Comparison of ENCODE assay signal across 9 mouse cellular contexts in the genomic region with DNA sequence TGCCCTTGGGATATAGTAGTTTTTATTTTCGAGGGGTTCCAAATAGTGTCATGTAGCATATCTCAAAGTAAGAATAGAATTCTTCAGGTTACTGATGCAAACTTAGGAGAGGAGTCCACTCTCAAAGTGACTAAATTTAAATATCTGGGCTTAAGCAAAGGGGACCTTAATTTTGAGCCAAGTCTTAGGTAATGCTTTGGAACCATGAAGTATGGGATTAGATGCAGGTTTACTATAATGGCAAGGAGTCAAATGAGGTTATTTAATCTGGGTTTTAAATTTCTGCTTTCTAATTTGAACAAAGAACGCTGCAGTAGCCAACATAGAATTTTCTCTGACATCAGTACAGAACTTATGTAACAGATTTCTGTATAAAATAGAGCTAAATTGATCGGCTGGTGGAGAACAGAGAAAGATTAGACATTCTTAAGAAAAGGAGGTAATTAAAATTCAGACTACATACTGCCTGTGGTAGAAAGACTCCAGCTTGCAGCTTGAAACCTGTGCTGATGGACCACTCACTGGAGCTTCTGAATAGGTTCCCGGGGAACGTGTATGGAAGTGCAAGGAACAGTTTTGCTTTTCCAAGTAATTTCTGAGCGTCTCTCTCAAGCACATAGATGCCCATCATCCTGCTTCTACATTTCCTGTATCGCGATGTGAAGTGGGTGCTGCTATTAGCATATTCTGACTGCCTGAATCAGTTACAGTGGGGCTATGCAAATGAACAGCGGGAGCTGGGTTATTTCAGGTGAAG.
DNase-seq lines count a peak whose midpoint lies in the region; ATAC-seq lines count a peak whose summit lies in the region.
"Had no signal": no experiment of that assay in that cellular context is flagged by ENCODE, and none has a peak within 500 bp of the region (broad histone marks: within the 10 kb centered on the region; RNA-seq: fewer than 3 reads in every experiment).

No protein-coding gene starts in this region.

- no peak for ATAC-seq in heart, embryonic 11.5 days (replicated peaks; ENCODE audit: insufficient number of reproducible peaks, low FRiP score, low TSS enrichment)
- ATAC-seq in forebrain, embryonic 13.5 days, result peak; percentile 91
- ATAC-seq in midbrain, embryonic 16.5 days, result peak; percentile 68

- no peak overlapping the region for H3K27ac ChIP-seq in heart, embryonic 11.5 days (ENCODE audit: low read depth, low read length)
- H3K27ac ChIP-seq in forebrain, embryonic 13.5 days, result peak overlapping the region; percentile 65; the same call in 1 of the 2 replicates
- peak overlapping the region; percentile 5; the same call in 1 of the 2 replicates for H3K27ac ChIP-seq in midbrain, embryonic 16.5 days (ENCODE audit: low read length)
- H3K27ac ChIP-seq: liver, embryonic 15.5 days had no signal

- no peaks in the 10 kb centered on the region for H3K36me3 ChIP-seq in heart, embryonic 11.5 days (ENCODE audit: control insufficient read depth, insufficient read depth, low read length)
- H3K36me3 ChIP-seq in forebrain, embryonic 13.5 days (ENCODE audit: poor library complexity, severe bottlenecking), result no peaks in the 10 kb centered on the region
- H3K36me3 ChIP-seq in midbrain, embryonic 16.5 days (ENCODE audit: control insufficient read depth, insufficient read depth, low read length), result no peaks in the 10 kb centered on the region
- H3K36me3 ChIP-seq: liver, embryonic 15.5 days had no signal

- peak overlapping the region; percentile 50 for H3K4me2 ChIP-seq in heart, embryonic 11.5 days
- H3K4me2 ChIP-seq in forebrain, embryonic 13.5 days, result peak overlapping the region; percentile 57
- H3K4me2 ChIP-seq in midbrain, embryonic 16.5 days (ENCODE audit: low read length), result peak overlapping the region; percentile 53
- H3K4me2 ChIP-seq: liver, embryonic 15.5 days had no signal

- no peak overlapping the region; the same call in 1 of the 2 replicates for H3K4me3 ChIP-seq in heart, embryonic 11.5 days (ENCODE audit: low read depth, low read length)
- H3K4me3 ChIP-seq in forebrain, embryonic 13.5 days, result peak overlapping the region; percentile 27
- H3K4me3 ChIP-seq in midbrain, embryonic 16.5 days (ENCODE audit: low read depth, low read length), result peak overlapping the region; percentile 28; the same call in 1 of the 2 replicates
- H3K4me3 ChIP-seq: liver, embryonic 15.5 days had no signal

- no peaks in the 10 kb centered on the region for H3K4me1 ChIP-seq in heart, embryonic 11.5 days (ENCODE audit: control insufficient read depth, insufficient read depth, low read length)
- 0 out of 2 replicates have a peak, but pooled peaks cover 11% of the 10 kb centered on the region for H3K4me1 ChIP-seq in forebrain, embryonic 13.5 days
- H3K4me1 ChIP-seq in midbrain, embryonic 16.5 days (ENCODE audit: control insufficient read depth, insufficient read depth, low read length), result peaks cover 2% of the 10 kb centered on the region; the same call in 1 of the 2 replicates
- H3K4me1 ChIP-seq: liver, embryonic 15.5 days had no signal

- no peaks in the 10 kb centered on the region for H3K27me3 ChIP-seq in heart, embryonic 11.5 days (ENCODE audit: control insufficient read depth, insufficient read depth, low read length)
- no peaks in the 10 kb centered on the region for H3K27me3 ChIP-seq in forebrain, embryonic 13.5 days
- H3K27me3 ChIP-seq in midbrain, embryonic 16.5 days (ENCODE audit: control insufficient read depth, insufficient read depth, low read depth, low read length), result no peaks in the 10 kb centered on the region
- H3K27me3 ChIP-seq: liver, embryonic 15.5 days had no signal

- H3K9ac ChIP-seq in heart, embryonic 11.5 days (ENCODE audit: low read depth, low read length), result no peak overlapping the region
- H3K9ac ChIP-seq in forebrain, embryonic 13.5 days, result no peak overlapping the region
- 0 out of 2 replicates have a peak overlapping the region, but pooled peaks have one; percentile 48 for H3K9ac ChIP-seq in midbrain, embryonic 16.5 days (ENCODE audit: low read depth, low read length)
- H3K9ac ChIP-seq: liver, embryonic 15.5 days had no signal

- DNase-seq in heart, adult 11 months, result no peak
- DNase-seq in layer of hippocampus, adult 9-11 months, result peak; percentile 19
- no peak for DNase-seq in lung, postnatal 25 days (ENCODE audit: low spot score)
- no peak for DNase-seq in thymus, adult 18-20 months
- no peak for DNase-seq in urinary bladder, postnatal 25 days (ENCODE audit: low spot score)

- 40% methylated on average over 9 of the region's 9 CpGs for WGBS in heart, embryonic 11.5 days (ENCODE audit: insufficient replicate concordance)
- 16% methylated on average over 9 of the region's 9 CpGs for WGBS in forebrain, embryonic 13.5 days
- WGBS in midbrain, embryonic 16.5 days, result 17% methylated on average over 9 of the region's 9 CpGs

- no peaks in the 10 kb centered on the region for H3K9me3 ChIP-seq in heart, embryonic 11.5 days (replicated peaks; ENCODE audit: control insufficient read depth, low read length)
- no peaks in the 10 kb centered on the region for H3K9me3 ChIP-seq in forebrain, embryonic 13.5 days (replicated peaks)
- no peaks in the 10 kb centered on the region for H3K9me3 ChIP-seq in midbrain, embryonic 16.5 days (replicated peaks; ENCODE audit: control insufficient read depth, low read length, poor library complexity, severe bottlenecking)
- H3K9me3 ChIP-seq: liver, embryonic 15.5 days had no signal
